Mouse (Mus musculus) gastrocnemius, postnatal 4 days (tissue): Measurements from ENCODE around the gene Ttll11. TPM values are rescaled to one million over a fixed set of nuclear protein-coding genes. Genes with fewer than 3 reads are reported as not detected.

Experiments
- DNase-seq, 2 experiments: peaks; one replicate each; pipeline ENCODE4 v3.0.0; 2021 to 2022; ENCODE audit warnings: low spot score in 2 of 2, mixed read lengths in 2 of 2
- total RNA-seq, 2 experiments: library from RNA; stranded (reverse); gene quantifications; 2 replicates each; pipeline ENCODE4 v1.2.3; 2021

Gene Ttll11
- total RNA-seq, 2 experiments from 2014 or later = 3.4 to 5.8 TPM

DNA sequence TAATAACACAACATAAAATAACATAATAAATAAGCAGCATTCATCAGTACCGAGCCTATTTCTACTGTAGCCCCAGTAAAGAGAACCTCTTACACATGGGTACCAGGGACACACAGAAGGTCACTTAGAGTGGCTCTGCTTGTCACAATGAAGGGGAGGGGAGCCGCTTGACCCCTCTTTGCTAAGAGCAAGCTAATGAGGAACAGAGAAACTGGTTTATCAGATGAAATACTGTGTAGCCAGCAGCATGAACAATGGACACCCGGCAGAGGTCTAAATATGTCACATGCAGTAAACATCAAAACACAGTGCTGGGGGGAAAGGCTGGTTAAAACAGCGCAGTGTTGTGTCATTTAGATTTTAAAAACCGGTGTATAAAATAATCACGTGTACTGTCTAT is 121.4 kb downstream of the Ttll11 start:
- DNase-seq = no peak

DNA sequence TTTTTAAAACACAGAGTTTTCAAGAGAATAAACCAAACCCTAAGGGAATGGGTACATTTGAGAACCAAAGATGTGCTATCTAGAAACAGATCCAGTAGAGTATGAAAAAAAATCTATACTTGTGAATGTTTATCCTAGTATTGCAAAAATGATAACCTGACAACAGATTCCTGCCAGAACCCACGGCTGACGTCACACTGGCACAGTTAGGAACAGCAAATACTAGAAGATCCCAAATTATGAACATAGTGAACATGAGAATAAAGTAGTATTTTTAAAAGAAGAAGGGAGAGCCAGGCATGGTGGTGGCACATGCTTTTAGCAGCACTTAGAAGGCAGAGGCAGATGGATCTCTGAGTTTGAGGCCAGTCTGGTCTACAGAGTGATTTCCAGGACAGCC is 122.8 kb downstream of the Ttll11 start:
- no peak for DNase-seq

DNA sequence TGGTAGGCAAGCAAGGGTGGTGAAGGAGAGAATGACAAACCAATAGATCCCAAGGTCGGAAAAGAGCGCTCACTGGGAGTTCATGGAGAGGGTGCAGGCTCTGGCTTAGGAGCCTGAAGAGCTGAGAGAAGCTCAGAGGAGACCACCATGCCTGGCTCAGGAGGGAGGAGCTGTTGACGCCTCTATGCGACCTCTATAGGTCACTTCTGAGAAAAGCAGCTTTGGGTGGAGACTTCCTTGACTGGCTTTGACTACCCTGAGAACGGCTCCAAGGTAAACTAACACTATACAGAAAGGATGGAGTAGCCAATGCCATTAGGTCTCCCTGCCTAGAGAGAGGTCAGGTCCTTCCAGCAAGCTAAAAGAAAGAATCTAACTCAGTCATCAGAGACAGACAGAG is 124.8 kb downstream of the Ttll11 start:
- DNase-seq = no peak

DNA sequence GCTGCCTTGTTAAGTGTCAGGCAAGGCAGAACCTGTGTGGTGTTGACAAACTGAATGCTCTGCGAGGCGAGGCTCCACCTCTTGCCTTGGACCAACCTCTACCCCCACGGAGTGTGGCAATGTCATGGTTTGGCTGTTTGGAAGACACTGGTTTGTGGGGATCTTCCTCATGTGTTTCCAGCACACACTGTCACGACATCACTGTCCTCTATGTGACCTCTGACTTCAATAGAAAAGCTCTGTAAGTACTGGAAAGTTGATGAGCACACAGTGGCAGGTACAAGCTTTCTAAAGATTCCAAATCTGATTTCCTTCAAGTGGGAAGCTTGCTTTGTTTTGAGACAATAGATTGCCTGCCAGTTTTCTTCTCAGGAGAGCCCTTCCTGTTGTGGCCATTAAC is 126.7 kb downstream of the Ttll11 start:
- no peak for DNase-seq

GRCm38 (mm10) chr2:35852164-35852509 is 127.6 kb downstream of the Ttll11 start:
- no peak for DNase-seq

- no peak for DNase-seq
These were observed 128.1 kb downstream of the Ttll11 start for GRCm38 (mm10) chr2:35851420-35852163.

- DNase-seq = no peak
These were observed 130.0 kb downstream of the Ttll11 start for GRCm38 (mm10) chr2:35849632-35850230.

GRCm38 (mm10) chr2:35845611-35846504 is 133.9 kb downstream of the Ttll11 start:
- no peak for DNase-seq

GRCm38 (mm10) chr2:35843896-35844690 is 135.6 kb downstream of the Ttll11 start:
- no peak for DNase-seq

GRCm38 (mm10) chr2:35842780-35843474 is 136.8 kb downstream of the Ttll11 start:
- DNase-seq = no peak

DNA sequence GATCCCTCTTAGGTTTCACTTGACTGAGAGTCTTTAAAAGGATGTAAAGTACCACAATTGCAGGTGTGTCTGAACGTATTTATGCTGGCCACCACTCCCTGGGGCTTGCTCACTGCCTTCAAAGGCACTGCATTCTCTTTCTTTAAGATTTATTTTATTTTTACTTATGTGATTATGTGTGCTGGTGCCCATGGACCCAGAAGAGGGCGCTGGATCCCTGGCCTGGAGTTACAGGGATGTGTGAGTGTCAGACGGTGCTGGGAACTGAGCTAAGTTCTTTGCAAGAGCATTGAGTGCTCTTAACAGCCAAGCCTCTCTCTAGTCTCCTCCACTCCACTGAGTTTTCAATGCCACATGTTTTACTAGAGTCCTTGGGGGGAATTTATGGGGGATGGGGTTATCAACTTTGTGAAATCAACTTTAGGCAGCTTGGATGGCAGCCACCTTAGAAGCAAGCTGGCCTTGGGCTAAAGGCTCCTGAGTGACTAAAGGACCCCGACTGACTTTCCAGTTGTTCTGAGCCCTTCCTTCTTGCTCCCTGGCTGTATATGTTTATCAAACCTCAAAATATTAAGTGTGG is 137.8 kb downstream of the Ttll11 start:
- DNase-seq = no peak

GRCm38 (mm10) chr2:35840956-35841816 is 138.5 kb downstream of the Ttll11 start:
- peak in 1 of 2 experiments; percentile 21 for DNase-seq

DNA sequence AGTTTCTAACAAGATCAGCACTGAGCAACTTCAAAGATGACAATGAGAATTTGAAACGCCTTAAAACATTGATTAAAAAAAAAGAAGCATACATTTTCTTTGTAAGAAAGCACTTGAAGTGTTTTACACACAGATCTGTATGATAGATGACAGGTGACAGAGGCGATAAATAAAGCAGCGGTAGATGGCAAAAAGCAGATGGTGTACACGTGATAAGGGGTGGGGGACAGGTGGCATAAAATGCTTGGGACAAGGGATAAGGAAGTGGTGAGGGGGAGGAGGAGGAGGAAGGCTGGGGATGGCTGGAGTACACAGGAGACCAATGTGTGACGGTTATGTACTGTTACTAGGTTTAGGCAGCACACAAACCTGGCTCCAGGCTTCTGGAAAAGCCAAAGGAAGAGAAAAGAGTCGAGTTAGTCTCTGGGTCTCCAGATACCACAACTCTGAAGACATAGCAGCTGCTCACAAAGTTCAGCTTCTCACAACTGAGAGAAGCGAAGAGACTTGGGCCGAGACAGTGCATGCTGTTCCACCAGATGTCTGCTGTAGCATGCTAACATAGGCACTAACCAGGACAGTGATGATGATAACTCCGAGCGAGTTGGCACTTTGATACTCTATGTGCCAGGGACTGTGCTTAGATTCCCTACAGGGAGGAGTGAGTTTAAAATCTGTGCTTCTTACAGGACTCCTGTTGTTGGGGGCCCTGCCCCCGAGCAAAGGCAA is 140.8 kb downstream of the Ttll11 start:
- DNase-seq = no peak

DNA sequence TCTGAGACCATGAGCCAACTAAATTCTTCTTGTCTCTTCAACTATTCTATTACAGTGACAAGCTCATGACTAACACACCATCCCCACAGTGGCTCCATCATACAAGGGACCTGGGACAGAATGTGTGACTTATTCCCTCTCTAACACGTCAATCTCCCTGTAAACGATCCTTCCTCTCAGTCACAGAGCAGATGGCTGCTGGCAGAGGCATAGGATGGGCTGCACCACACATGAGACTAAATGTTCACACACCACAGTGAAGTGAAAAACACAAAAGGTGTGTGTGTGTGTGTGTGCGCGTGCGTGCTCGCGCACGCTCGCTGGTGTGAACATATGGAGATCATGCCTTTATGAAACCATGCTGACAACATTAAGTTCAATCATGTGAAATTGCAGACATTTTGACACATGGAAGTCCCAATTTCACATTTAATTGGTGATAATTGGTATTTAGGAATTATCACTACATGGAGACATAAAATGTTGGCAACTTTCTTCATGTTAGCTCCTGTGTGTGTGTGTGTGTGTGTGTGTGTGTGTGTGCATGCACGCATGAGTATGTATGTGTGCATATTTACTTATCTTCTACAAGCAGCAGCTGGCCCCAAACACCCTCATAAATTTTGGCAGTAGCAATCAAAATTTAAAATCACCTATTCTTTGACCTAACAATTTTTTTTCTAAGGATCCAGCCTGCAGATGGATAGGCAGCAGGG is 145.4 kb downstream of the Ttll11 start:
- DNase-seq = no peak

DNA sequence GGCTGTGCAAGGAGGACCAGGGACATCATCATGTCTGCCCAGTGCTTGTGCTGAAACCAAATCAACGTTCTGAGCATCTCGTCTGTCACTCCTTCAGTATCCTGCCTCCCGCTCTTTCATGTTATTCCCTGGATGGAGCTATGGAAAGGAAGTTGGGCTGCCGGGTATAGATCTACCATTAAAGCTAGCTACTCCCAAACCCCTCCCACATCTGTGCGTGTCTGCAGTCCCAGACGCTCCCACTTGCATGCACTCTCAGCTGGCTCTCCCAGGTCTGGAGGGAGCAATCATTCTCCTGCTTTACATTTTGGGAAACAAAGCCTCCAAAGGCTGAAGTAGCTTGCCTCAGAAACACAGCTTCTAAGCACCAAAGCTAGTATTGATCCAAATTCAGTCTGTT is 146.2 kb downstream of the Ttll11 start:
- no peak for DNase-seq

DNA sequence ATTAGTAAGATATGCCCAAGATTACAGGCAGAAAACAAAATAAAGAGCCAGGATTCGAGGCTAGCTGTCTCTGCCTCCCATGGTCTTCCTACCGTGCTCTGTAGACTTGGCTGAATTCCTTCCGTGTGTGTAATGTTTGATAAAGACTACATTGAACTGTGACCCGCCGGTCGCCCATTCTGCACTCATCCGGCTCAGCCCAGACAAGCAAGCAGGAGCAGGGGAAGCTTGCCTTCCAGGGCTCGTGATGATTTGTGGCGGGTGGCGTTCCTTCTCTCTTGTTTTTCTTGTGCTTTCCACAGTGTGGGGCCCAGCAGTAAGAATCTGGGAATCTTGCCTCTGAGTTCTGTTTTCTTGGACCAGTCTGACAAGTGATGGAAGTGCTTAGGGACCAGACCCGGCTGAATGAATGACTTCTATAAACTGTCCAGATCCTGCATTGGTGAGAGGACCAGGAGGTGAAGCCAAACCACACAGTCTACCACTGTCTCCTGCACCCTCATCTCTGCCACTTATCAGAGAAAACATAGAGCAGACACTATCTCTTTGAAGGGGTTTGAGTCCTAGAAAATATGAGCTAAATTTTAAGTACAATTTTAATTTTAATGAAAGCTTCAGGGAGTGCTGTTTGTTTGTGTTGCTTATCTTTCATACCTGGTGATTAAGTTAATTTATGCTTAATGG is 146.8 kb downstream of the Ttll11 start:
- peak in 1 of 2 experiments; percentile 35 for DNase-seq

DNA sequence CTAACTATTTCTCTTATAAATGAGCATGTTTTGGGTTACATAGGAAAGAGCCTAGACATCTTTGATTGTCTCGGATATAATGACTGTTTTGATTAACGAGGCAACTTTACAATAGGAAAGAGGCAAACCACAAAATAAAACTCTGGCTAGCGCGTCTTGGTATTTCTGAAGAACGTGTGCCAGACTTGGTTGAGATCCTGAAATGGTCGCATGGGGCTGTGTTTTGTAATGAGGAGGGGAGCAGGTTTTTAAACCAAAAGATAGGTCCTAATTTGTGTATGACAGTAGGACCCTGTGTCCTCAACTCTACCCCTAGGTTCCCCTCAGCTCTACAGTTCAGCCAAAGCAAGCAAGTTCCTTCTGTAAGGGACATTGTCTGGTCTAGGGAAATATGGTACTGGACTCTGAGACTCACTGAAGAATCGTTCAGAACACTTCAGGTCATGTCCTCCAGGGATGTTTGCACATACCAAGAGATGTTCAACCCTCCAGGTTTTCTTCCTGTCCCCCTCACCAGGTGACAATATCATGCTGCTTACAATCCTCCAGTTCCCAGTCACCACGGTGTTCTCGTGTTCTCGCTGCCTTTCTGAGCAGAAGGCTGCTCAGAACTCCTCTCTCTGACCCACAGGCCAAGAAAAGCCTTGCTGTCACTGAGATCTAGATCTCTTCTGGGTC is 147.7 kb downstream of the Ttll11 start:
- DNase-seq = no peak
